In genomic region chr4:86898791-86899474, GRCm38 (mm10) we compare ENCODE assay signal across 8 mouse cellular contexts. TPM values are rescaled to one million over a fixed set of nuclear protein-coding genes. Genes with fewer than 3 reads are reported as not detected.
DNase-seq lines count a peak whose midpoint lies in the region; ATAC-seq and TF ChIP-seq lines count a peak whose summit lies in the region.

No protein-coding gene starts in this region.

- H3K79me2 ChIP-seq in liver, adult 2 months (ENCODE audit: control insufficient read depth, insufficient read depth, low read length), result no peaks in the 10 kb centered on the region

- H3K36me3 ChIP-seq in midbrain, embryonic 11.5 days (ENCODE audit: control insufficient read depth, insufficient read depth, low read length), result no peaks in the 10 kb centered on the region
- H3K36me3 ChIP-seq in midbrain, embryonic 10.5 days, result no peaks in the 10 kb centered on the region
- no peaks in the 10 kb centered on the region for H3K36me3 ChIP-seq in liver, adult 2 months (ENCODE audit: control insufficient read depth, insufficient read depth, low read length)
- H3K36me3 ChIP-seq in stomach, postnatal 0 days (ENCODE audit: control insufficient read depth, insufficient read depth, low read length), result no peaks in the 10 kb centered on the region

- WGBS in midbrain, embryonic 11.5 days, result 80% methylated on average over 14 of the region's 14 CpGs
- 79% methylated on average over 14 of the region's 14 CpGs for WGBS in midbrain, embryonic 10.5 days
- WGBS in liver, adult 2 months, result 24% methylated on average over 14 of the region's 14 CpGs
- WGBS in stomach, postnatal 0 days, result 26% methylated on average over 14 of the region's 14 CpGs

- H3K27ac ChIP-seq in midbrain, embryonic 11.5 days (ENCODE audit: low read depth, low read length), result no peak overlapping the region
- no peak overlapping the region for H3K27ac ChIP-seq in midbrain, embryonic 10.5 days (replicated peaks)
- peak overlapping the region; percentile 79 for H3K27ac ChIP-seq in liver, adult 2 months (replicated peaks; ENCODE audit: insufficient read depth, low read depth, low read length)
- peak overlapping the region; percentile 49; the same call in 1 of the 2 replicates for H3K27ac ChIP-seq in stomach, postnatal 0 days (replicated peaks)

- H3K4me3 ChIP-seq in midbrain, embryonic 11.5 days (ENCODE audit: low read depth, low read length), result no peak overlapping the region
- H3K4me3 ChIP-seq in midbrain, embryonic 10.5 days, result no peak overlapping the region
- H3K4me3 ChIP-seq in liver, adult 2 months (ENCODE audit: insufficient read depth, low read depth, low read length), result no peak overlapping the region
- no peak overlapping the region for H3K4me3 ChIP-seq in stomach, postnatal 0 days (ENCODE audit: low read depth, low read length)

- no peak for TF ChIP-seq EP300 in stomach, postnatal 0 days (optimal IDR thresholded peaks at IDR 0.05)

- ATAC-seq in midbrain, embryonic 11.5 days (ENCODE audit: low FRiP score), result no peak
- ATAC-seq in stomach, postnatal 0 days (ENCODE audit: low FRiP score, low TSS enrichment), result 0 out of 2 replicates have a peak, but pooled peaks have one; percentile 54
- no peak for ATAC-seq in megakaryocyte, adult 5-6 weeks (ENCODE audit: poor library complexity, severe bottlenecking)

- H3K27me3 ChIP-seq in midbrain, embryonic 11.5 days (ENCODE audit: control insufficient read depth, insufficient read depth, low read length), result no peaks in the 10 kb centered on the region
- no peaks in the 10 kb centered on the region for H3K27me3 ChIP-seq in midbrain, embryonic 10.5 days (ENCODE audit: low read depth, poor library complexity, severe bottlenecking)
- H3K27me3 ChIP-seq in liver, adult 2 months (ENCODE audit: control insufficient read depth, insufficient read depth, low read length), result no peaks in the 10 kb centered on the region
- no peaks in the 10 kb centered on the region for H3K27me3 ChIP-seq in stomach, postnatal 0 days (ENCODE audit: control insufficient read depth, insufficient read depth, low read length)

- H3K4me2 ChIP-seq in midbrain, embryonic 11.5 days, result no peak overlapping the region
- no peak overlapping the region for H3K4me2 ChIP-seq in stomach, postnatal 0 days (replicated peaks; ENCODE audit: low read depth)

- TF ChIP-seq POLR2A in liver, adult 2 months (IDR thresholded peaks at IDR 0.05; ENCODE audit: extremely low read depth, insufficient read depth, low read length), result no peak

- H3K9ac ChIP-seq in midbrain, embryonic 11.5 days (ENCODE audit: low read length), result no peak overlapping the region
- H3K9ac ChIP-seq in liver, adult 2 months (ENCODE audit: low read depth, low read length), result no peak overlapping the region
- no peak overlapping the region for H3K9ac ChIP-seq in stomach, postnatal 0 days (ENCODE audit: low read length)

- no peaks in the 10 kb centered on the region for H3K9me3 ChIP-seq in midbrain, embryonic 11.5 days (ENCODE audit: control insufficient read depth, low read length)
- H3K9me3 ChIP-seq in midbrain, embryonic 10.5 days (replicated peaks), result no peaks in the 10 kb centered on the region
- H3K9me3 ChIP-seq in stomach, postnatal 0 days (ENCODE audit: control insufficient read depth, low read length), result no peaks in the 10 kb centered on the region

- no peak for TF ChIP-seq CTCF in liver, adult 2 months (IDR thresholded peaks at IDR 0.05; ENCODE audit: low read depth, low read length)
- no peak for TF ChIP-seq CTCF in stomach, postnatal 0 days (IDR thresholded peaks at IDR 0.05; ENCODE audit: low read depth)

- DNase-seq in midbrain, embryonic 11.5 days (ENCODE audit: low spot score, missing footprints), result peak; percentile 41
- no peak for DNase-seq in midbrain, embryonic 10.5 days (ENCODE audit: low spot score)
- peak; percentile 53 to 59 for DNase-seq in heart, postnatal 10 days
- DNase-seq in liver, adult 2 months (ENCODE audit: extremely low read depth, low read depth, low spot score), result peak; percentile 89
- DNase-seq in stomach, postnatal 0 days (ENCODE audit: low spot score), result no peak
- no peak for DNase-seq in right cerebral cortex, postnatal 36 days (ENCODE audit: low spot score in 2 of 2)
- no peak for DNase-seq in spleen, adult 12 weeks (ENCODE audit: low spot score)

- H3K4me1 ChIP-seq in midbrain, embryonic 11.5 days (ENCODE audit: control insufficient read depth, insufficient read depth, low read length), result no peaks in the 10 kb centered on the region
- 0 out of 2 replicates have a peak, but pooled peaks cover 5% of the 10 kb centered on the region for H3K4me1 ChIP-seq in midbrain, embryonic 10.5 days
- H3K4me1 ChIP-seq in liver, adult 2 months (ENCODE audit: control insufficient read depth, insufficient read depth, low read length), result peaks cover 21% of the 10 kb centered on the region
- H3K4me1 ChIP-seq in stomach, postnatal 0 days (replicated peaks; ENCODE audit: control insufficient read depth, insufficient read depth), result no peaks in the 10 kb centered on the region

- intact Hi-C loops in heart, postnatal 10 days (cut with DNase I), result no loop called here

RNA-seq across cellular contexts. Expression of gene Acer2, which starts 24.7 kb away (rescaled TPM):
- 7.0 and 9.2 TPM in 2 replicates for polyA plus RNA-seq in midbrain, embryonic 11.5 days (2014; fragmentation: Nextera tagmentation; extraction: Ambion mirVana)
- 5.3 and 7.1 TPM in 2 replicates for polyA plus RNA-seq in midbrain, embryonic 10.5 days (2016; fragmentation: Nextera tagmentation; extraction: Ambion mirVana)
- 10 to 100 TPM; 14.1 to 23.5 TPM for total RNA-seq in heart, postnatal 10 days (2021)
- 11.5 and 13.2 TPM in 2 replicates for total RNA-seq in liver, adult 2 months (2014; rRNA removed)
- 5.6 and 6.5 TPM in 2 replicates for polyA plus RNA-seq in liver, adult 2 months (2012; rRNA removed)
- 15.9 and 16.2 TPM in 2 replicates for polyA plus RNA-seq in stomach, postnatal 0 days (2015; fragmentation: Nextera tagmentation; extraction: Ambion mirVana)
- total RNA-seq in megakaryocyte, adult 5-6 weeks (2015), result 0.07 TPM in 1 of 2 replicates, not detected in the other
- total RNA-seq in megakaryocyte, adult 5-6 weeks (2017), result 0.15 and 0.69 TPM in 2 replicates

RNA-seq across cellular contexts. Expression of gene Rps6, which starts 41.7 kb away (rescaled TPM):
- 721 and 723 TPM in 2 replicates for polyA plus RNA-seq in midbrain, embryonic 11.5 days (2014; fragmentation: Nextera tagmentation; extraction: Ambion mirVana)
- polyA plus RNA-seq in midbrain, embryonic 10.5 days (2016; fragmentation: Nextera tagmentation; extraction: Ambion mirVana), result 583 and 651 TPM in 2 replicates
- 100 to 1,000 TPM; 592 to 638 TPM for total RNA-seq in heart, postnatal 10 days (2021)
- 380 and 503 TPM in 2 replicates for total RNA-seq in liver, adult 2 months (2014; rRNA removed)
- polyA plus RNA-seq in liver, adult 2 months (2012; rRNA removed), result 280 and 301 TPM in 2 replicates
- polyA plus RNA-seq in stomach, postnatal 0 days (2015; fragmentation: Nextera tagmentation; extraction: Ambion mirVana), result 601 and 619 TPM in 2 replicates
- 2,501 and 2,579 TPM in 2 replicates for total RNA-seq in megakaryocyte, adult 5-6 weeks (2015)
- 983 and 1,093 TPM in 2 replicates for total RNA-seq in megakaryocyte, adult 5-6 weeks (2017)

Comparison
In these comparisons a context has a peak if more than half of its experiments do, and no peak if none do; other contexts are left out.
1. DNase-seq: peak in midbrain, embryonic 11.5 days (single experiment), heart, postnatal 10 days (2 of 2) and liver, adult 2 months (single experiment); none in midbrain, embryonic 10.5 days (single experiment), stomach, postnatal 0 days (single experiment), right cerebral cortex, postnatal 36 days (0 of 2) and spleen, adult 12 weeks (single experiment).
2. H3K27ac ChIP-seq: peak in liver, adult 2 months (single experiment) and stomach, postnatal 0 days (single experiment); none in midbrain, embryonic 11.5 days (single experiment) and midbrain, embryonic 10.5 days (single experiment).